Mouse (Mus musculus) cerebellum, postnatal 10 days (tissue): ENCODE data around the gene Elmod1.
A peak's percentile ranks its signal among the peaks of the same experiment; 100 is the strongest.
"Not testable (repeated sequence)": the region's sequence is repeated elsewhere in the genome, so short reads cannot be mapped to it uniquely, and the experiment has no call there.

Source experiments
- DNase-seq, 2 experiments: peaks; one replicate each; pipeline ENCODE4 v3.0.0; 2021; ENCODE audit warnings: mixed read lengths in 2 of 2

Elmod1 gene

DNA sequence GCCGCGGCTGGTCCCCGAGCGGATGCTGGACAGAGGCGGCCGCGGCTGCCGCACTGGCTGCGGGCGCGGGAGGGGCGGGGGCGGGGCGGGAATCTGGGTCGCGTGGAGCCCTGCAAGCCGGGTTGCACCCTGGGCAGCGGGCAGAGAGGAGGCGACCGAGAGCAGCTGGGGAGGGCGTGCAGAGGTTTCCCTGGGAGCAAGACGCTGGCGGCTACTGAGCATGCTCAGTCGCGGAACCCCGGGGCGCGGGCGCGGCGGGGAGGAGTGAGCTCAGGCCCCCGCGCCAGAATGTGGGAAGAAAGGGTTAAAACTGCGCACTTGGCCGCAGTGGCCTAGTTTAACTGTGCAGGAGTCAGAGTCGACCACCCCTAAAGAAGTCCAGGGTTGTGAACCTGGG lies at the start of gene Elmod1:
Gene Elmod1 (minus strand): TSS at position 180 of the 397 bp plus-strand sequence.
- peak; percentile 74 to 79 for DNase-seq

DNA sequence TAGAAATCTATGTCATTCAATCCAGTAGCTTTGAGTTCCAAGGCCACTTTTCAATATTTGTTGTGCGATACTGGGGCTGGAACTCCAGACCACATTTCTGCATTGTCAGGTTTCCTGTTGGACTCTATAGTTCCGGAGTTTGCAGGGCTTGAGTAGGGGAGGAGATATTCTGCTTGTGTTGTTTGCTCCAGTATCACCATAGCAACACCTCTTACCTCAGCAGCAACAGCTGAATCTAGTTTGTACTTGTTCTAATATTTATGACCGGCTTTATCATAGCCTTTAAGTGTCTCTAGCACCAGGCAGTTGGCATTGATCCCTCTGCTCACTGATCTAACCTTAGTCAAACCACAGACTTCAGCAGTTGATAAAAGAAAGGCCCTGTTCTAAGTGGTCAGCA lies 47.7 kb upstream of the Elmod1 start:
- no peak for DNase-seq

DNA sequence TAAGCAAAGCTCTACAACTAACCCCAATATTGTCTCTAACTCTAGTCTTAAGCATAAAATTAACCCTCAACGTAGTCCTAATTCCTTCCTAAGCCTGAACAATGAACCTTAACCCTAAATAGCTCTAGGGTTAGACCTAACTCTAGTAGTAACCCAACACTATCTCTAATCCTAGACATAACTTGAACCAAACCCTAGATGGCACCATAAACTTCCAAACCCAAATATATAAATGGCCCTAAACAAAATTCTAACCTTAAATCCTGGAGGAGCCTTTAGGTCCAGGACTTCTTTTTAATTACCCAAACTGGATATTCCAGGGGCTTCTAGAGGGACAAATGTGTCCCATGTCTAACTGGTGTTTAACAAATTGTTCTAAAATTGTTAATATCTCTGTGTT lies 19.4 kb upstream of the Elmod1 start:
- no peak for DNase-seq

- DNase-seq, result not testable (repeated sequence)
These were observed 17.5 kb upstream of the Elmod1 start for GRCm38 (mm10) chr9:53992567-53992966.

DNA sequence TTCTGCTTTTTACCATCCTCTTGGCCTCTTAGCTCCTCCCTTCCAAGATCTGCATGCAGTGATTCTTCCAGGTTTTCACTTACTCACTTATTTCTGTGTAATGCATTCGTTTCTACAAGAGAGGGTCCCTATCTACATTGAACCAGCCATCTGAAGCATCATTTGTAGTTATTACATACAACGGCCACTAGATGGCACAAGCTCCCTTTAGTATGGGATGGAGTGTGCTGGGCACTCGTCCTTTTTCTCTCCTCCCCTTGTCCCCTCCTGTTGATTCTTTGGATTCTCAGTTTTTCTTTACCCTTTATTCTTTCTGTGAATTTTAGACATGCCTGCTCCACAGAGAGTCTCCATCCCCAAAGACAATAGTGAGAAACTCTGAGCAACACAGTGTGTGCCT lies 15.8 kb upstream of the Elmod1 start:
- peak; percentile 70 to 74 for DNase-seq

DNA sequence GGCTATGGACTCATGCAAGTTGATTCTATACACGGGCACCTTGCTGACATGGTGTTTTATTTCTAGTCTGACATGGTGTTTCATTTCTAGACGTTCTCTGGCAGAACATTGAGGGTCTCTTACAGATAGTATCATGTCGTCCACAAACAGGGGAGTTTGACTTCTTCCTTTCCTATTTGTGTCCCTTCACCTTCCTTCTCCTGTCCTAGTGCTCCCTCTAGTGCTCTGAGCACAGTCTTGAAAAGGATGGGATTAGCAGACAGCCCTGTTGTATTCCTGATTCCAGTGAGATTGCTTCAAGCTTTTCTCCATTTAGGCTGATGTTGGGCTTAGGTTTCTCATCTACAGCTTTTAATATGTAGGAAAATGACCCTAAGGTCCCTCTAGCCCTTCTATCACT lies 11.9 kb upstream of the Elmod1 start:
- DNase-seq, result peak; percentile 82 to 85

DNA sequence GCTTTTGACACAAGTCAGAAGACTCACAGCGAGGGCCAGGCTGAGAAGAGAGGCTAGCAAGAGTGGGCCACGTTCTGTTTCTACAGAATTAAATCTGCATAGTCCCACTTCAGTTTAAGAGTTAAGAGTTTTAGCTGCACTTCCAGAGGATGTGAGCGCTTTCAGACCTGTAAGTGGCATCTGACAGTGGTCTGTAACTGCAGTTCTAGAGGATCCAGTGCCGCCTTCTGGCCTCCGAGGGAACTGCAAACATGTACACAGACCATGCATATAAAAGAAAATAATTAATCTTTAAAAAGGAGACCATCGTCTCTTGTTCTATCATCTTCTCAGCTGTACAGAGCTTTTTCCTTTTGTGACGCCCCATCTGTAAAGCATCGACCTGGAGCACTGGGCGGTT lies 9.8 kb upstream of the Elmod1 start:
- peak; percentile 84 to 89 for DNase-seq

DNA sequence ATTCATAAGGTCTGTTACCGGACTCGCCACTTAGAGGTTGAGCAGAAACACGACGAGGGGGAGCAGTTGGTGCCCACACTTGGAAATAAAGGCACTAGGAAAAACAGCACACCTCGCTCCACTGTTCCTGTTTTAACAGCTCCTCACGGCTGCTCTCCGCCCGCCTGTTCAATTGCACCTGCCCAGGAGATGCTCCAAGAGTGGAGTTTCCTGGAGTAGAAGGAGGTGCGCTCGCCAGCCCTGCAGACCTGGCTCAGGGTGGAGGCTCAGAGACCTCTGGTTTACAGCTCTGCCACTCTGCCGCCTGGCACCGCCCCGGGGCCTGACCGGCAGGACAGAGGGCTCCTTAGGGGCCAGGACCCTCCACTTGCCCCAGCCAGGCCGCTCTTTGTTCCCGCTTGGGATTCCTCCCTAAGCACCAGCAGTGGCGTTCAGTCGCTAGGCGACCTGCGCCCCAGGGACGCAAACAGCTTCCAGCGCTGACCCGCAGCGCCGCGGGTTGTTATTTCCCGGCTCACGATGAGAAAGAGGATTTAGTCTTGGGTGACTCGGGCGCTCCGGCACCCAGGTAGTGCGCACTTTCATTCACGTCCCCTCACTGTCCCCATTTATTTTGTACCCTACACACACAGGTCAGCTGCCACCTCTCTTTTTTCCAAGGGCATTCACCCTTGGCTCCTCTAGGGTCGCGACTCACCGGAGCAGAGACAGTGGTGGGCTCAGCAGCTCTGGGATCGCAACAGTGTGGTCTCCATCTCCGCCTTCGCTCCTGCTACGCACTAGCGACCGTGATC lies 576 bp downstream of the Elmod1 start:
- DNase-seq, result peak; percentile 62 to 66

DNA sequence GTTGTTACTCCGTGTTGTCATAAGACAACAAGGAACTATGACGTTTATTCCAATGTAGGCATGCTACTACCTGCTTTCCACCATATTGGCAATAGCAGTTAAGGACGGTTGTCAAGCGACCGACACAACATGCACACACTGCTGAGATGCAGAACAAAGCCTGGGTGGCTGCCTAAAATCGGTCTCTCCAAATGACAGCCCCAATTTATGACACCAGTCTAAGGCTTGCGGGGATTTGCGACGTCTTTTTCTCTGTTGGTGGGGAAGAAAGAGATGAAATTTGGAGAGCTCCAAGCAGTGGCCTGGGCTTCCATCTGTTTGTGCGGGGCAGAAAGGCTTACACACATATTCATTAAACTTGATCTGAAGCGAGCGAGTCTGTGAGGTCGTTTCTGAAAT lies 1.2 kb downstream of the Elmod1 start:
- peak; percentile 40 to 60 for DNase-seq

GRCm38 (mm10) chr9:53973241-53973640 lies 1.9 kb downstream of the Elmod1 start:
- DNase-seq, result no peak

- DNase-seq, result no peak
These were observed 2.7 kb downstream of the Elmod1 start for GRCm38 (mm10) chr9:53972358-53972757.

DNA sequence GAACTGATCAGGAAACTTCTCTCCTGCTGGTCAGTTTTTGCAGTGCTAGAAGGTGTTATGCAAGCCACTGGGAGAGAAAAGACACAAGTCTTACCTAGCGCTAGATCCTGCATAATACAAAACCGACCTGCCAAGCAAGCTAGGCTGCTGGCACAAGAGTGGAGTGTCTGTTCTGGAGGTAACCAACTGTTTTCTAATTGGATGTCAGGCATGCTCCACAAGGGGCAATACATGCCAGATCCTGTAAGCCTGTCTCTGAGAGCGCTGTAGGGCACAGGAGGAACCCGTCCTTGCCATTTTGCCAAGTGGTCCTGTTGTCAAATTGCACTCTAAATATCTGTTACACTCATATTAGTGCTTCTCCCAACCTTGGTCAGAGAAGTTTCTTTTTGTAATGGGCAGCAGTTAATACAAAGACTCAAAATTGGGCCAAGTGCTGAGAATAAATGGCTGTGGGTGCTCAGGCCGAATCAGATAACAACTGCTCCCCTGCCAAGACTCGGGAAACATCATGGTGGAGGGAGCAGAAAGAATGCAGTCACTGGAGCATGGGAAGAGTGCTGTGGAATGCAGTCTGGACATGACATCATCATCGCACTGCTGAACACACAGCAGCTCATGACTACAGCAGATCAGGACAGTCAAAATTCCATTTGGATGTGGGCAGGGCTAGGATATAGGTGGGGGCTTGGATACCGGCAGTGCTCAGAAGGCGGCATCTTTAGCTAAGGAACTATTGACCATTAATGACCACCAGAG lies 7.3 kb downstream of the Elmod1 start:
- peak; percentile 78 to 82 for DNase-seq

DNA sequence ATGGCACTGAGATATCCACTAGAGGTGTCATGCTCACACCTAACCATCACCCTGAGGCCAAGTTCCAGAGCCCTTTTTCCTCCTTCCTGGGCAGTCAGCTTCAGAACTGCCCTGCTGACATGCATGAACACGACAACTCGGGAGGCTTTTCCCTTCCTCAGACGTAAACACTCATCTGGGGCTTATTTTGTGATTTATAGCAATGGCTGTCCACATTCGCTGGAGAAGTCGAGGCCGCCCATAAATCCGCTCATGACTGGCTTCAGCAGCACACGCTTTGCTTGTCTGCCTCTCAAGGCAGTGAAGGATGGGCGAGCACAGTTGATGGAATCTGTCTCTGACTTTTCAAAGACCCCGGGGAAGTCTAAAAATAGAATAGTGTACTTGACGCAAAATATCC lies 18.1 kb downstream of the Elmod1 start:
- no peak for DNase-seq

DNA sequence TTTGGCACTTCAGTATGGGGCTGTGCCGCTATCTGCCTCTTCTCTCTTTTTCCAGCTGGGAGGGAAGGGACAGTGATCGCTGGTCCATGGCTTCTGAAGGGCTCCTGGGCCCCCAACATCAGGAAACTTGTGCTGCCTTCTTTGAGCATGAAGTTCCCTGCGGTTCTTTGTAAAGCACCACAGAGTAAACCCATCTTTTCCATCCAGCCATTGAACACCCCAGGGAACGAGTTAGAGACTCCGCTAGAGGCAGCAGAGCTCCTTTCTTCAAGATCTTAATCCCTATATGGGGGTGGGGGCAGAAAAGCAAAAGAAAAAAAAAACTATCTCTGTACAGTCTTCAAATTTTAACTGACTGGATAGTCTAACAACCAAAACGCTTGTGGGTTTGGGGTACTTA lies 20.2 kb downstream of the Elmod1 start:
- DNase-seq, result peak; percentile 21 to 37

DNA sequence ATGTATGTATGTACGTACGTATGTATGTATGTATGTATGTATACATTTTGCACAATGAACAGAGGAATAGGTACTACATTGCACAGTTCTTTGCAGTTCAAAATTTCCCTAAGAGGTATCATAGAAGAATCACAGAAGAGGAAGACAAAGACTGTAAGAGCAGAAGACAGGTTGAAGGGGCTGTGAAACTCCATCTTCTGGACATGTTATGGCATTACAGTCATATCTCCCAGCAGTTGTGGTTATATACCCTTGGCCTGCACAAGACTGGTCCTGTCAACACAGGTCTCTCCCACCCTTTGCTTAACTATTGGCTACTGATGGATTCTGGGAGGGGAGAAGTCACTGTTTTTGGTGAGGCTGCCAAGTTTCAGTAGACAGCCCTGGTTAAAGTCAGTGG lies 27.6 kb downstream of the Elmod1 start:
- DNase-seq, result no peak

DNA sequence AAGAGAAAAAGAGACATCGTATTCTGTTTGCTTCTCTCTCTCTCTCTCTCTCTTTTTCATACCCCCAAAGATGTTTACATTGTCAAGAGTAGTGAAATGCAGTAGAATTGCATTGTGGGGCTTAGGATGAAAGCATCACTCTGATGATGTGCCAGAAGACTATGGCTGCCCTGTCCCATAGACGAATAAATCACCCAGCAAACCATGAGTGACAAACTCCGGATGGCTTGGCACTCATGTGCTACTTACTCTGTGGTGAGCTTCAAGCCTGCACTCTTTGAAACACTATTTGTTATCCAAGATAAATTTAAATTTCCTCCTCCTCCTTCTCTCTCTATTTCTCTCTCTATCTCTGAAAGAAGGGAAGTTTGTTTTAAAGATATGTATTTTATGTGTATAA lies 36.5 kb downstream of the Elmod1 start:
- DNase-seq, result no peak

GRCm38 (mm10) chr9:53934179-53934578 lies 40.9 kb downstream of the Elmod1 start:
- DNase-seq, result peak; percentile 79 to 85

GRCm38 (mm10) chr9:53933375-53933774 lies 41.7 kb downstream of the Elmod1 start:
- DNase-seq, result no peak

DNA sequence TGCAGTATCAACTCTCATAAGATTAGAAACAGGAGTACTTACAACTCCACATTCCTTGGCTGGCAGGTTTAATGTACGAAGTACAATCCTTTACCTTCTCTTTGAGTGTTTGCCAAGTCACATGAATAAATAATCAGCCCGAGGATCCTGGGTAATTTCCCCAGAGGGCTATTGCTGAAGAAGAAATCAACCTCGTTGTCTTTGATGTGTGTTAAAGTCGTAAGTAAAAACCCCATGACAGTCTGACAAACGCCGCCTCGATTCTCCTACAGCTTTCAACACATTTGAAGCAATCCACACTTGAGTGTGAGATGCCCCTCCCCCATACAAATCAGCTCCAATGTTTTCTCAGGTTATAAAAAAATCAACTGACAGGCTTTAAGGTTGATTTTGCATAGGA lies 44.2 kb downstream of the Elmod1 start:
- DNase-seq, result no peak

DNA sequence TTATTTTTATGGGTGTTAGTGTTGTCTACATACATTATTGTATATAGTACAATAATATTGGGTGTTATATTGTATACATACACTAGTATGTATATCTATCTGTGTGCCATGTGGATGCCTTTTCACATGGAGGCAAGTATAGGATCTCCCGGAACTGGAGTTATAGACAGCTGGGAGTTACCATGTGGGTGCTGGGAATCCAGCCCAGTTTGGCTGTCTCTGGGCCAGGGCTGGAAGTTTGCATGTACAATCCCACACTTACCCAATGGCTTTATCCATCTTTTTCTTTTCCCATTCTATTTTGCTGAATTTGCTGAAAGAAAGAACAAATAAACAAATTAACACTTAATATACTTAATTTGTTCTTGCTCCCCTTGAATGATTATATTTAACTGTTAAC lies 54.0 kb downstream of the Elmod1 start:
- peak in 1 of 2 experiments; percentile 22 for DNase-seq

GRCm38 (mm10) chr9:53915929-53916721 lies 59.0 kb downstream of the Elmod1 start:
- no peak for DNase-seq

DNA sequence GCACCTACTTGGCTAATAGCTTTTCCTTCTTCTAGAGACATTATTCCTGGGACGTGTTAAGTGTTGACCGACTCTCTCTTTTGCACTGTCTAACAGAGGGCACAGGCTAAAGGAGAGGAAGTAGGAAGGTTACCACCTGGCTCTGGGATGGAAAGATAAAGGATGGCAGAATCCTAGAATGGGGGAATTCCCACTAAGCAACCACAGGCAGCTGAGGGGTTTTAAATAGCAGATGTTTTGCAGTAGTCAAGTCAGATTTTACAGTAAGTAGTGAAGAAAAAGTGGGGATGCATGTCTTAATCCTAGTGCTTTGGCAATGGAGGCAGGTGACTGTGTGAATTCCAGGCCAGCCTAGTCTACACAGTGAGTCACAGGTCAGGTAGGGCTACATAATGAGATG lies 64.3 kb downstream of the Elmod1 start:
- DNase-seq, result no peak

- peak; percentile 18 to 31 for DNase-seq
These were observed 64.8 kb downstream of the Elmod1 start for GRCm38 (mm10) chr9:53910331-53910730.
